Mouse (Mus musculus) spleen, adult 18-20 months (tissue): ENCODE measurements around the gene Ngly1.
"Not testable (repeated sequence)": the region's sequence is repeated elsewhere in the genome, so short reads cannot be mapped to it uniquely, and the experiment has no call there.

Source experiments
- DNase-seq, 2 experiments: peaks; one replicate each; pipeline ENCODE4 v3.0.0; 2022; ENCODE audit warnings: mixed read lengths in 2 of 2

Gene Ngly1

GRCm38 (mm10) chr14:16261869-16262268, 12.8 kb downstream of the Ngly1 start:
- no peak for DNase-seq

GRCm38 (mm10) chr14:16267028-16267427, 17.9 kb downstream of the Ngly1 start:
- DNase-seq = no peak

GRCm38 (mm10) chr14:16269776-16270175, 20.7 kb downstream of the Ngly1 start:
- no peak for DNase-seq

- DNase-seq = no peak
Measured at GRCm38 (mm10) chr14:16273677-16274076, 24.6 kb downstream of the Ngly1 start.

- DNase-seq = no peak
Measured at GRCm38 (mm10) chr14:16279196-16279595, 30.1 kb downstream of the Ngly1 start.

GRCm38 (mm10) chr14:16283966-16284365, 34.9 kb downstream of the Ngly1 start:
- DNase-seq = no peak

- DNase-seq = no peak
Measured at GRCm38 (mm10) chr14:16292371-16292770, 43.3 kb downstream of the Ngly1 start.

- no peak for DNase-seq
Measured at GRCm38 (mm10) chr14:16293015-16293414, 43.9 kb downstream of the Ngly1 start.

GRCm38 (mm10) chr14:16293921-16294320, 44.8 kb downstream of the Ngly1 start:
- no peak for DNase-seq

- no peak for DNase-seq
Measured at GRCm38 (mm10) chr14:16296816-16297468, 47.9 kb downstream of the Ngly1 start.

GRCm38 (mm10) chr14:16301735-16302134, 52.7 kb downstream of the Ngly1 start:
- no peak for DNase-seq

GRCm38 (mm10) chr14:16302688-16303087, 53.6 kb downstream of the Ngly1 start:
- no peak for DNase-seq

- DNase-seq = no peak
Measured at GRCm38 (mm10) chr14:16310791-16311190, 61.7 kb downstream of the Ngly1 start.

GRCm38 (mm10) chr14:16312599-16312998, 63.5 kb downstream of the Ngly1 start:
- DNase-seq = no peak

GRCm38 (mm10) chr14:16313073-16313472, 64.0 kb downstream of the Ngly1 start:
- not testable (repeated sequence) for DNase-seq

GRCm38 (mm10) chr14:16313936-16314521, 64.9 kb downstream of the Ngly1 start:
- DNase-seq = no peak

GRCm38 (mm10) chr14:16314842-16315241, 65.8 kb downstream of the Ngly1 start:
- DNase-seq = no peak

- DNase-seq = no peak
Measured at GRCm38 (mm10) chr14:16316715-16317114, 67.6 kb downstream of the Ngly1 start.

- DNase-seq = no peak
Measured at GRCm38 (mm10) chr14:16319818-16320217, 70.7 kb downstream of the Ngly1 start.

- no peak for DNase-seq
Measured at GRCm38 (mm10) chr14:16324394-16324793, 75.3 kb downstream of the Ngly1 start.

GRCm38 (mm10) chr14:16325208-16325607, 76.1 kb downstream of the Ngly1 start:
- no peak for DNase-seq

- DNase-seq = no peak
Measured at GRCm38 (mm10) chr14:16328531-16328930, 79.5 kb downstream of the Ngly1 start.

- DNase-seq = no peak
Measured at GRCm38 (mm10) chr14:16328959-16329480, 79.9 kb downstream of the Ngly1 start.

GRCm38 (mm10) chr14:16329756-16330155, 80.7 kb downstream of the Ngly1 start:
- DNase-seq = no peak

GRCm38 (mm10) chr14:16334260-16334659, 85.2 kb downstream of the Ngly1 start:
- DNase-seq = no peak
